Mouse (Mus musculus) limb, embryonic 12.5 days (tissue): ENCODE measurements around the gene Ankrd31. TPM values are rescaled to one million over a fixed set of nuclear protein-coding genes. Genes with fewer than 3 reads are reported as not detected.

Source experiments
- ATAC-seq: fragments of 200-750 bp; cut with Nextera tagmentation; 2 replicates; pipeline ENCODE4 v1.8.0; 2017; ENCODE audit warnings: low read depth, moderate TSS enrichment; ENCODE audit not compliant: insufficient number of reproducible peaks, insufficient read depth, low FRiP score, low TSS enrichment
- H3K27ac ChIP-seq: fragments of 300-500 bp; sonication (generic); 2 replicates; pipeline ENCODE4 v1.5.1; 2016; ENCODE audit warnings: mild to moderate bottlenecking, moderate library complexity
- H3K27me3 ChIP-seq: fragments of 300-500 bp; sonication (generic); 2 replicates; pipeline ENCODE4 v1.6.1; 2016; ENCODE audit warnings: mild to moderate bottlenecking, moderate library complexity
- H3K36me3 ChIP-seq: fragments of 300-500 bp; sonication (generic); 2 replicates; pipeline ENCODE4 v1.6.1; 2016; ENCODE audit warnings: mild to moderate bottlenecking, moderate library complexity
- H3K4me1 ChIP-seq: fragments of 300-500 bp; sonication (generic); replicated peaks from 2 replicates; pipeline ENCODE4 v1.6.1; 2016
- H3K4me2 ChIP-seq: fragments of 300-500 bp; sonication (generic); 2 replicates; pipeline ENCODE4 v1.6.1; 2016; ENCODE audit warnings: mild to moderate bottlenecking, moderate library complexity
- H3K4me3 ChIP-seq: fragments of 300-500 bp; sonication (generic); replicated peaks from 2 replicates; pipeline ENCODE4 v1.5.1; 2016; ENCODE audit warnings: mild to moderate bottlenecking
- H3K9ac ChIP-seq: fragments of 300-500 bp; sonication (generic); replicated peaks from 2 replicates; pipeline ENCODE4 v1.6.1; 2016; ENCODE audit warnings: mild to moderate bottlenecking, moderate library complexity
- H3K9me3 ChIP-seq: fragments of 300-500 bp; sonication (generic); 2 replicates; pipeline ENCODE4 v1.6.1; 2016; ENCODE audit warnings: mild to moderate bottlenecking, moderate library complexity
- WGBS: fragments of 180-500 bp; shearing (Covaris S2); methylation state at CpG from one replicate; pipeline ENCODE4 v1.1.7; 2016; 5-methylcytosine and 5-hydroxymethylcytosine counted together
- polyA plus RNA-seq: library from polyadenylated mRNA; unstranded; fragments of >200 nt; fragmentation: Nextera tagmentation; extraction: Ambion mirVana; gene quantifications from 2 replicates; pipeline ENCODE4 v1.2.1, GENCODE M21; 2016

Ankrd31 gene
- polyA plus RNA-seq, 1 experiment from 2014 or later, result not detected

DNA sequence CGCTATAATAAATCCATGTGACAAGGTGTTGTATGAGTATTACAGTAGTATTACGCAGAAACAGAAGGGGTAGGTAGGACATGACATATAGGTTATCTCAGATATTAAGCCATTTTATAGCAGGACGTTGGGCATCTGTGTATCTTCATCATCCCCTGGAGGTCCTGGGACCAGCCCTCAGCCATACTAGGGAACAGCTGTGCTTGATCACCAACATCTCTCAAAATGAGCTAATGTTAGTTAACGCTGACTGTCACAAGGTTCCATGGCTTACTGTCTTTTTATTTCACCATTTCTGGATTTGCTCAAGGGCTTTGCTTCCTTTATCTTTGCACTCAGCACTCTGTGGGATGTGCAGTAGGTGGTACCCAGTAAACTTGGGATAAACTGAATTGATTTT lies 197.7 kb downstream of the Ankrd31 start:
- H3K4me1 ChIP-seq, result peaks cover 13% of the 10 kb centered on the region
- 94% methylated on average over 4 of the region's 4 CpGs for WGBS
- no peaks in the 10 kb centered on the region for H3K27me3 ChIP-seq
- H3K9me3 ChIP-seq, result no peaks in the 10 kb centered on the region
- no peak overlapping the region for H3K4me2 ChIP-seq
- H3K4me3 ChIP-seq, result no peak overlapping the region
- H3K36me3 ChIP-seq, result no peaks in the 10 kb centered on the region
- no peak for ATAC-seq
- no peak overlapping the region for H3K27ac ChIP-seq
- no peak overlapping the region for H3K9ac ChIP-seq

DNA sequence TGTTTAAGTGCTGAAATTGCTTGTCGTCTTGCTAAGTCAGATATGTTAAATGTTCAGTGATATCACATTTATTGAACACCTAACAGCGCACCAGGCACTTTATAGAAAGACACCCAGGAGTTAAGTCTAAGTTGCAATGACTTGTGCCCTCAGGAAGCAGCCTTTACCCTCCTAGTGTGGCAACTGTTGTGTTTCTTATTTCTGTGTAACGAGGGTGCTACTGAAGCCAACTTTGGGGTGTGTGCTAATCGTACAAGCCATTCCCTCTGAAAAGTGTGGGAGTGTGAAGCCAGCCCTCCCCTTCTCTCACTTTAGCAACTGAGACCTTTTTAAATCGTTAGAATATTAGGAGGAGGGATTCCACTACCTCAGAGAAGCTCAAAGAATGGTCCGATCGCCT lies 199.7 kb downstream of the Ankrd31 start:
- no peak for ATAC-seq

DNA sequence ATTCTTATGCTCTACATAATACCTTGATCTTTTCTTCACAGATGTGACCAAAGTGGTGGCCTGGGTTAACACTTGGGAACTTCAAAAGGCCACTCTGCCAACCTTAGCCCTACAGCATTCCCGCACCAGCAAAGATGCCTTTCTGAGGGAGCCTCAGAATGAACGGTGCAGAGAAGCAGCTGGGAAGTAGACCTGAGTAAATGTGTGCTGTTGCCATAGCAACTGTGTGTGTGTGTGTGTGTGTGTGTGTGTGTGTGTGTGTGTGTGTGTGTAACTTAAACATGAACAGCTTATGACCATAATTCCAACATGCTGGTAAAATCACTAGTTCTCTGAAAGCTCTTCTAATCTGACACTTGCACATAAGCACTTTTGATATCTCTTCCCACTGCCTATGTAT lies 203.8 kb downstream of the Ankrd31 start:
- no peak for ATAC-seq
- WGBS, result 54% methylated on average over 2 of the region's 2 CpGs
- H3K27ac ChIP-seq, result no peak overlapping the region

More for the DNA sequence above, 199.7 kb downstream of the Ankrd31 start:
- Histone ChIP-seq H3K9ac (no peak overlapping the region), H3K27ac (no peak overlapping the region), H3K27me3 (no peaks in the 10 kb centered on the region), H3K4me2 (no peak overlapping the region), H3K36me3 (no peaks in the 10 kb centered on the region), H3K4me1 (peaks cover 13% of the 10 kb centered on the region), H3K4me3 (no peak overlapping the region), H3K9me3 (no peaks in the 10 kb centered on the region)
- 81% methylated on average over 7 of the region's 7 CpGs for WGBS

DNA sequence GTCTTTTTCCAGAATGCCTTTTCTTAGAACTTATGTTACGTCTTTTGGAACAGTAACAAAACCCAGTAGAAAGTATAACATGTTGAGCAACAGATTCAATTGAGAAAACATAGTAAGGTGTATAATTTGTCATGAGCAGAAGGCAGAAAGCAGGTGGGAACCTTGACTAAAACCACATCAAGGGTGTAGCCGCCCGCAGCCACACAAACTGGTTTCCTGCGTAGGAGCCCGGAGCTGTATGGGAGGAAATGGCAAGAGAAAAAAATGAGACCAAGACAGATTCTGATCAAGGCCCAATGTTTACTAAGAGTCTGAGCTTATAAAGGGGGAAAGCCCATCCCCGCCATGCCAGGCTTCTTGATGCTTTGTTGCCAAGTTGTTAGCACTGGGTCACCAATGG lies 208.4 kb downstream of the Ankrd31 start:
- ATAC-seq, result no peak
- Histone ChIP-seq H3K4me2 (no peak overlapping the region), H3K4me1 (no peaks in the 10 kb centered on the region), H3K9ac (no peak overlapping the region), H3K36me3 (no peaks in the 10 kb centered on the region), H3K4me3 (no peak overlapping the region), H3K27ac (no peak overlapping the region), H3K9me3 (no peaks in the 10 kb centered on the region), H3K27me3 (no peaks in the 10 kb centered on the region)
- 86% methylated on average over 6 of the region's 6 CpGs for WGBS

More for the DNA sequence above, 203.8 kb downstream of the Ankrd31 start:
- Histone ChIP-seq H3K4me2 (no peak overlapping the region), H3K4me3 (no peak overlapping the region), H3K4me1 (no peaks in the 10 kb centered on the region), H3K27me3 (no peaks in the 10 kb centered on the region), H3K9ac (no peak overlapping the region), H3K36me3 (no peaks in the 10 kb centered on the region), H3K9me3 (no peaks in the 10 kb centered on the region)

Other genes starting within 250 kb of the Ankrd31 start
- gene Polk, start 205.7 kb upstream of the Ankrd31 start, polyA plus RNA-seq, result 9.8 and 11.4 TPM in 2 replicates
- 9.1 and 9.8 TPM in 2 replicates for gene Col4a3bp, start 205.7 kb upstream of the Ankrd31 start, polyA plus RNA-seq
- 110 and 115 TPM in 2 replicates for gene Hmgcr, start 77.3 kb upstream of the Ankrd31 start, polyA plus RNA-seq
- 0.35 and 0.61 TPM in 2 replicates for gene Gcnt4, start 176.4 kb downstream of the Ankrd31 start, polyA plus RNA-seq